Mouse (Mus musculus): ENCODE measurements around the gene Fxn. TPM values are rescaled to one million over a fixed set of nuclear protein-coding genes. Genes with fewer than 3 reads are reported as not detected.

The Fxn gene
- polyA plus RNA-seq (2017; shearing (Covaris generic)): 14.4 TPM

GRCm38 (mm10) chr19:24280601-24281228 is at the start of gene Fxn:
Fxn (minus strand) TSS chr19:24280605.

DNA sequence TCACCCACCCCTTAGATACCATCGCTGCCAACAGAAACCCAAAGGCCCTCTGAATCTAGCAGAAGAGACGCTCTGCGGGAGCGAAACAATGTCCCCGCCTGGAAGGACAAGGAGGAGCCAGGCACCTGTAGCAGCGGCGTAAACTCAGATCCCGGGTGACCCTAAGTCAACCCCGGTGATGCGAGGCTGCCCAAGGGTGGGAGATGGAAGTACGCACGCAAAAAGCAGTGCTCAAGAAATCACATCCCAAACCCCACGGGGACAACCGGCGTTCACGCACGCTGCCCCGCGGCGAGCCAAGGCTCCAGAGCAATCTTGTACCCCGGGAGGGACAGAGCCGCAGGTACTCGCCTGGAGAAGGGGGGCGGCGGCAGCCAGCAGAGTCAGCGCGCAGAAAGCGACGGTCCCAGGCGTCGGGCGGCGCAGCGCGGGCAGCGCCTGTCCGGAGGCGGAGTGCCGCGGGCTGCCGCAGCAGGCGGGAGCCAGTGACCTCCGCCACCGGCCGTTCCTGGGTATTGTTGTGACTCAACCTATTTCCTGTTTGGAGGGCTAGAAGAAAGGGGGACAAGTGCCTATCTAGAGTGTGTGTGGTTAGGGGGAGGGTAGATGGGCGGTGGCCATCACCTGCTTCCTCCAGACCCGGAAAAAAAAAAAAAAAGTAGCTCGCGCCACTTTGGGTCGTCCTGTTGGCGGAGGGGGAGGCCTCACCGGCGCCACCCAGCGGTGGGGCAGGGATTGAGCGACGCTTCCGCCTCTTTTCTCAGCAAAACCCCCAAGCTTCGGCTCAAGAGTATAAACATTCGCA is 55.7 kb downstream of the Fxn start, which contains the start of gene Tjp2:
Gene Tjp2, minus strand, starts transcription at position 531 of the 805 bp plus-strand sequence.

Other genes with a start within 250 kb of the Fxn start
- gene Fam189a2, start 249.6 kb downstream of the Fxn start, polyA plus RNA-seq (2017; shearing (Covaris generic)): not detected
- gene Tjp2, start 55.6 kb downstream of the Fxn start, polyA plus RNA-seq (2017; shearing (Covaris generic)): 7.9 TPM
- 6.3 TPM for gene Fam122a, start 196.8 kb upstream of the Fxn start, polyA plus RNA-seq (2017; shearing (Covaris generic))